Mouse (Mus musculus) hematopoietic stem cell, adult 5-6 weeks (primary cell): Measurements from ENCODE around the gene Ncapg. TPM values are rescaled to one million over a fixed set of nuclear protein-coding genes. Genes with fewer than 3 reads are reported as not detected.
A peak's percentile ranks its signal among the peaks of the same experiment; 100 is the strongest.
"Not testable (repeated sequence)": the region's sequence is repeated elsewhere in the genome, so short reads cannot be mapped to it uniquely, and the experiment has no call there.

Experiments
- ATAC-seq, 2 experiments: fragments of 125-278 bp in 1 of 2; replicated peaks in 1 of 2; 2 replicates each; pipeline ENCODE4 v1.8.0; 2016 to 2017; ENCODE audit warnings: inconsistent platforms in 2 of 2, mild to moderate bottlenecking in 2 of 2, moderate number of reproducible peaks in 2 of 2, low read depth in 1 of 2, moderate TSS enrichment in 1 of 2; ENCODE audit not compliant: low FRiP score in 2 of 2, poor library complexity in 2 of 2, severe bottlenecking in 2 of 2, insufficient read depth in 1 of 2, low TSS enrichment in 1 of 2
- total RNA-seq: library from RNA; stranded (forward); fragments of 172-1452, 232-1000 nt; gene quantifications from 2 replicates; pipeline ENCODE4 v1.2.3, GENCODE M21; 2017

Ncapg gene
- 58.3 and 68.0 TPM in 2 replicates for total RNA-seq

DNA sequence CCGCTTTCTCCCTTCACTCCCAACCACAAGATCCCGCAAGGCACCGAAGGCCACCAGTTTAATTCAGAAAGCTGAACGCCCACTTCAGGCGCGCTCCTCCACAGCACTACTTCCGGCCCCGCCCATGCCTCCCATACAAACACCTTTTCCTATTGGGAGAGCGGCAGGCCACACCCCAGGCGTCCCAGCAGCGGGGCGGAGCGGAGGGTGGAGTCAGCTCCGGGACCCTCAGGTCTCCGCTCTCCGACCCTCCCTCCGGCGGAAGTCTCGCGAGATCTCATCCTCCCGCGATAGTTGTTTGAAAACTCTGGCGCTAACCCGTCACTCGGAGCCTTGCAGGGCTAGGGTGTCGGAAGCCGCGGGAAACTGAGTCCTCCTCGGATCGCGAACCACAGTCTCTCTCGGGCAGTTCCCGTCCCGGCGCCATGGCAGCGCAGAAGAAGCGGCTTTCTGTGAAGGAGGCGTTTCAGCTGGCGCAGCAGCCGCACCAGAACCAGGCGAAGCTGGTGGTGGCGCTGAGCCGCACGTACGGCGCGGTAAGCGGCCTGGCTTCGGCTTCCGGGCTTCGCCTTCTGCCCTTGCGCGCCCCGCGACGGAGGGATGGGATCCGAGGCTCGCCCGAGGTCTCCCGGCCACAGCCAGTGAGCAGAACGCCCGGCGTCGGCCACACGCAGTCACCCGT, at the start of gene Ncapg:
TSS of gene Ncapg (plus strand) at position 322 of the 682 bp plus-strand sequence.
- ATAC-seq = peak; percentile 98 to 99

DNA sequence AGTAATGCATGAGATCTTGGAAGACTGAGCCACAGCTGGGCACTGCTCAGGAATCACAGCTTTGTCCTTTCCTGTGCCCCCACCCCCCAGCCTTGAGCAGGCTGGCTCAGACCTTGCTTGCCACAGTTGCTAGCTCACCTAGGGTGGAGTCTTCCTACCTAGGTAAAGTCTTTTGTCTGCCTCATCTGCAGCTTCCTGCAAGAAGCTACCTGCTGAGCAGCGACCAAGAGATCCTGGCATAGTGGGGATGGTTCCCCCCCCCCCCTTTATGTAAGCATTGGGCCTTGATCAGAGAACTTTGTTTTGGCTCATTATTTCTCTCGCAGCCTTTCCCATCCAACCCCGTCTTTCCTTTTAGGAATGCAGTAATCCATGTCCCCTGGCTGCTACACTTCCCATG, 48.2 kb upstream of the Ncapg start:
- ATAC-seq = no peak

DNA sequence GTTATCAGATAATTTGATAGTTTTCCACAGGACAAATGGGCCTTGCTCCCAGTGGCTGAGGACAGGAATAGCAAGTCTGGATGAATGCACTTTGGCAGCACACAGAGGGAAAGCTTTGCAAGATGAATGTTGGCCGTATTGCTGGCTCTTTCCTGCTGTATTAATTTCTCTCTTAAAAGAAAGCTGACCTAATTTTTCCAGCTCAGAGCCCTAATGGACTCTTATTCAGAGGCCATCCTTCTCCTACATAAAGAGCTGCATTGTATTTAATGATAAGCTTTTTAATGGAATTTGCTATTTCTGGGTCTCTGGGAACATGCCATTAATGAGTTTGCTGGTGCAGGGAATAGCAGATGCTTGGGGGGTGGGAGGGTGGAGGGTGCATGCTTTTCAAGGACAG, 41.9 kb upstream of the Ncapg start:
- no peak for ATAC-seq

DNA sequence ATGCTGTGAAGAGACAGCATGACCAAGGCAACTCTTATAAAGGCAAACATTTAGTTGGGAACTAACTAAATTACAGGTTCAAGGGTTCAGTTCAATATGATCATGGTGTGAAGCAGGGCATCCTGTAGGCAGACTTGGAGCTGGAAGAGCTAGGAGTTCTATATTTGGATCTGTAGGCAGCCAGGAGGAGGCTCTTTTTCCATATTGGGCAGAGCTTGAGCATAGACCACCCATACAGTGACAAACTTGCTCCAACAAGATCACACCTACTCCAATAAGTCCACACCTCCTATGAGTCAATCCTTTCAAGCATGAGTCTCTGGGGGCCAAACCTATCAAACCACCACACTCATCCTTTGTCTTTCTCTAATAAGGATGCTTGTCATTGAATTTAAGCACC, 40.2 kb upstream of the Ncapg start:
- ATAC-seq = no peak

DNA sequence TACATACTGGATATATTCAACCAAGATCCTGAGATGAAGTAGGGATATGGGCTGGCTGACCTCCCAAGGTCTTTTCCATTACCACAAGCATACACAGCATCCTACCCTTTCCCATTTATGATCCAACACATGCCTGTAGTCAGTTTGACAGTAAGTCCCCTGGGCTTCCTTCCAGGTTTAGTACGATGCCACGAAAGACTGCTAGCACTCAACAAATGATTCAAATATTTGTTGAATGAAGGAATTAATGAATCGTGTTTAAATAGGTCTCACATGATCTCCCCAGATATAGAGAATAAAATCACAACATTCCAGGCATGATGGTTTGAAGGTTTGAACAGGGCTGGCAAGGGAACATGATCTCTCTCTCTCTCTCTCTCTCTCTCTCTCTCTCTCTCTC, 31.3 kb upstream of the Ncapg start:
- no peak for ATAC-seq

DNA sequence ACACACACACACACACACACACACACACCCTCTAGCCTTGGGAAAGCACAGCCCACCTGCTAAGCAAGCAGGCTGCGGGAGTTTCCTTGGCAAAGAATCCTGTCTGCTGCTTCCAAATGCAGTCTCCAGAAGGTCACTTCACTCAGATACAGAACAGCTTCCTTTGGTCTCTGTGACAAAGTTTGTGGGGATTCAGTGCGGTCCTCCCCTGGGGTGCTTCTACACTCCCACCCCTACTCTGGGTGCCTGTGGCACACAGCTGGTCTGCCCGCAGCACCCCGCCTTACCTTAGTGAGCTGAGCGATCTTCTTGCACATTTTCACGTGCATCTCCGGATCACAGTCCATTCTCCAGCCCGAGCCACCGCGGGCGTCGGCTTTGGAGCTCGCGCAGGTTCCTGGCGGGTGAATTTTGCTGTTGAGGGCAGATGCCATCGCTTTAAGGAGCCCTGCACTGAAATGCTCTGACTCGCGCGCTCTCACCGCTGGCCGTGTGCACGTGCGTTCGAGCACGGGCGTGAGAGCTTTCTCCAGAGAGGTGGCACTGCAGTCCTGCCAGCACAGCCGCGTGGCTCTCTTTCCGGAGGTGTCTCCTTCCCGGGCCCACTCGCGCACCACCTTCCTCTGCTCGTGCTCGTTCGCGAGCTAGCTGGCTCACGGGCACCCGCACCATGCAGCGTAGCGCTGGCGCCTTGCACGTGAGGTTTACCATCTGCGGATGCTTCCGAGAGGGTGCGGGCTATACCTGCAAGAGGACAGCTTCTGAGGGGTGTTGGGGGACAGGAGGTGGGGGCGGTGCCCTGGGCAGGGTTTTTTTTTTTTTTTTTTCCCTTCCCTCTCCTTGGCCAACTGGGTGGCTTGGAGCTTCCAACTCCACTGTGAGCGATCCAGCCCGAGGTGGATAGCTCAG, 30.7 kb upstream of the Ncapg start, which contains the start of gene Fam184b:
TSS of gene Fam184b (minus strand) at position 809 of the 909 bp plus-strand sequence.
- ATAC-seq = peak; percentile 68 to 90

DNA sequence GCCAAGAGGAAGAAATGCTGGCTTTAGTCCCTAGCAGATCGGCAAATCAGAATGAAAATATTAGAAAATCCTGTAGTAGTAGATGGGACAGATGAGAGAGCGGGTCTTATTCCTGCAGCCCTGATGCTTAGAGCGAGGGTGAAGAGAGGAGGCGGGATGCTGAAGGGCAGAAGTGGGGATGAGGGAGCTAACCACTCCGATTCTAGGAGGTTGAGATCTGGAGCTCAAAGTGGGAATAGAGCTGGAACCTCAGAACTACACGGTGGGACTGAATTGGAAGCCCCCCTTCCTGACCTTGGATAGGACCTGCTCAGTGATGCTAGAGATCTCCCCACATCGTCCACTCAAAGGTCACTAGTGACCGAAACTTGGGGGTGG, 30.0 kb upstream of the Ncapg start:
- 0 out of 4 replicates have a peak, but pooled peaks of 1 of the 2 experiments have one; percentile 3 for ATAC-seq

DNA sequence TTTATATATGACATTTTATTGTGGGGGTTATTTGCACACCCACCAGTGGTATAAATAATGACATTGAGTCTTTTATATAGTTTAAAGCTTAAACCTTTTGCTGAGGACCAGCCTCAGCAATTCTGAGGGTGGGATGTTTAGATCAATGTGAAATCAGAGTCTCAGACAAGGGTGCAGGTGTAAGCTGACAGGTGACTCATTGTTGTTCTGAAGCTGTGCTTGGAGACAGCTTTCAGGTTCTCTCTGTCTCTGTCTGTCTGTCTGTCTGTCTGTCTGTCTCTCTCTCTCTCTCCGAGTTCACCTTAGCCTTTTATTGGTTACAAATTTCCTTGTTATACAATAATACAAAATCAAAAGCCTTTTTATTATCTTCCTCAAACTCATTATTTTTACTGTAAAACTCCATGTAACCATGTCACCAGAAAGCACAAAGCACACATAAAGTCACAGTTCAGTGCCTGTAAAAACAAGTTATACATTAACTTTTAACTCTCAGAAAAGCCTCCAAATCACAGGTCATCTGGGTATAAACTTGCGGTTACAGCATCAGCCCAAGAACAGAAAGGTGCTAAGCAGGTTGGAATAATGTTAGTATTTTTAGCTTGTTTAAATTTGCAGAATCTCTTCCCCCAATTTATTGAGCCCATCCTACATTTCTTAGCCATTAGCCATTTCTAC, 18.6 kb upstream of the Ncapg start:
- no peak for ATAC-seq

DNA sequence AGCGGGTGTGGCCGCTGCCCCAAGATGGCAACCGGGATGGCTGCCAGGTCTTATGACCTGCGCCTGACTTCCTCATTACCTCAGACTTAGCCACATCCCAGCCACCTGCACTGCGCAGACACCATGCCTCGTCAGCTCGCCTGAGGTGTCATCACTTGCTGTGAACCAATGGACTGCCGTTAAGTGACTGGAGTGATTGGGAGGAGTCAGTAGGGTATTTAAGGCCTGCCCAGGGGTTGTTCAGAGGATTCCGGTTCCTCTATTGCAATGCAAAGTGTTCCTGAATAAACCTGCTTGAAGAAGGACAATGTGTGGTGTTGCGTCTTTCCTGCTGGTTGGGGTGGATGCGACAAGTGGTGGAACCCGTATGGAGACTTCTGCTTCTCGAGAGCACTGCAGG, 11.3 kb upstream of the Ncapg start:
- not testable (repeated sequence) for ATAC-seq

DNA sequence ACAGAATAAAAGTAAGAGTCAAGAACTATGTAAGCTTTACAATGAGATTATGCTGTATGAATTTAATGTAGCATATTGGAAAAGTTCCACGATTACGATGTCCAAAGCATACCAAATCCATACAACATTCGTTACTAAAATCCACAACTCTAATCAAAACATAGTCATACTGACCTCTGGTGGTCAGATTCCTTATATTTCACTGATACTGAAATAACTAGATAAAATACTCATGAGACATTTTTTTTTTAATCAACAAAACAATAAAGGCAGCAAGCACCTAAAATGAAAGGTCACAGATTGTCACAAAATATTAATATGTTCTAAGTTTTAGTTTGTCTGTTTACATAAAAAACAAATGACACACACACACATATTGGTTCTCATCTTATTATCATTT, 1.4 kb upstream of the Ncapg start:
- ATAC-seq = no peak

DNA sequence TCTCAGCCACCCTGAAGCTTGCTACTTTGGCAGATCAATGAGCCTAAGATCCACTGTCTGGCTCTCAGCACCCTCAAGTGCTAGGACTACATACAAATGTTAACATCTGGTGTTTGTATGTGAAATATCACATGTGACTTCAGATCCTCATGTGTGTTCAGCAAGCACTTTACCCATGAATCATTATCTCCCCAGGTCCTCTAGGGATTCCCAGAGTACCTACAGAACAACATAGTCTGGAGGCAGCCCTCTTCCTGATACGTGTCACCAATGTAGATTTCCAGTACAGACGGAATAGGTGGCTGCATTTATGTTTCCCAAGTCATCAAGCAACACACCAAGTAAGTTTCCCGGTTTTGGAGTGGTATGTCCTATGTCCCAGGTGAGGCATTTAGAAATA, 888 bp upstream of the Ncapg start:
- no peak; a peak in 1 of 4 replicates for ATAC-seq

DNA sequence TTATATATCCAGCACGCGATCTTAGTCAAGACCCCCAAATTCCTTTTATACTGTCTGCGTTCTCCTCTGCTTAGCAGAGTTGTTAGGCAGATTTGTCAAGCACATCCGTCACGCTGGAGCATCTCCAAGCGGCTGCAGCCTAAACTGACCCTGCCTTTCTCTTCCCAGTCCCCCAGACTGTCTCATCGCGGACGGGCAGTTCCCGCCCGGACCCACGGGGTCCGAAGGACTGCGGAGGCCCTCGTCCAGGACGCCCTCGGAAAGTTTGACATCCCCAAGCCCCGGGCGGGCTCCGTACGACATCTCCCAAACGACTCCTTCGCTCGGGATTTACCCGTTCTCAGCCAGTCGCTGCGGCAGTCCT, 503 bp upstream of the Ncapg start:
- ATAC-seq = no peak; a peak in 2 of 4 replicates

DNA sequence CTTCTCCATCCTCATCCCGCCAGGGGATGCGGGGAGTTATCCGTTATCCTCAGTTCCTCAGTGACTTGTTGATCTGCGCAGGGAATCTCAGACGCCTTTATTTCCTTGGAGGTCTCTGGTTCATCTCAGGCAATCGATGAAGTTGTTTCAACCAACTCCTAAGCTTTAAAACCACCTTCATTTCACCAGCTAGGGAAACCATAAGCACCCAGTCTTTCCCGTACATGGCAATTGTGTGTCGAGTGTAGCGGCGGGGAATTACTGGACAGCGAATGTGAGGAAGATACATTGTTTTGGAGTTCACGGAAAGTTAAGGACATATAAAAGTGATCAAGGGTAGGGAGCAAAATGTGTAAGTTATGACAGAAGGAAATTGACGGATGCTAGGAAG, 556 bp downstream of the Ncapg start:
- no peak for ATAC-seq

DNA sequence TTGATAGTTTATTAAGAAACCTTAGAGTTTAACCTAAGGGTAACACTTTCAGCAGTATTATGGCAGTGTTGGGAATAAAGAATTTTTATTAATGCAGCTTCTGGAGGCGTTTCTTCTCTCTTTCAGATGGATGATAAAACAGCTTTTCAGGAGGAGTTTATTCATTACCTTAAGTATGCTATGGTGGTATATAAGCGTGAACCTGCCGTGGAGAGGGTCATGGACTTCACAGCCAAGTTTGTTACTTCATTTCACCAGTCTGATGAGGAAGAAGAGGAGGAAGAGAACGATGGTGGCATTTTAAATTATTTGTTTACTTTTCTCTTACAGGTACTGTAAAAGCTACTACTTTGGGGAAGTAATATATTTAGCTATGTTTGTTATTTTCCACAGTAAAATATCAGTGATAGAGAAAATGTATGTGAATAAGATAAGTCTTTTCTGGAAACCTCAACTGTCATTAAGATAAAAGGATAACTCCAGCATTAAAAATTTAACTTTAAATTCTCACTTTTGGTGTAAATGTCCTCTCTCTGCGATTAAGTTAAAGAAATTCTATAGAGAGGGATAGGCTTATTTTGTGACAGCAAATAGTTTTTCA, 1.3 kb downstream of the Ncapg start:
- ATAC-seq = no peak

DNA sequence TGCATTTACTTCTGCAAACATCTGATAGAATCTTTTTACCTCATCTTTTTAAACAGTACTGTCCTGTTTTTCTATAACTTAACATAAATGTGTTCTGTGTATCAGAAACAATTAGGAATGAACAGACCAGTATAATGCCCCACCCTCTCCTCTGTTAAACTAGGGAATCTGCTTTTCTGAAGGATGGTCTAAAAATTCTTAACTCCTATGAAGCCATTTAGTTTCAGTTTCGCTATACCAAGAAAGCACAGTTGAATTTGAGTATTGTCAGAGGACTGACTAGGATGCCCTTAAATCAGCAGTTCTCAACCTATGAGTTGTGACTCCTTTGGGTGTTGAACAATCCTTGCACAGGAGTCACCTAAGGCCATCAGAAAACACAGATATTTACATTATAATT, 5.3 kb downstream of the Ncapg start:
- ATAC-seq = peak; percentile 40 to 78; a peak in 2 of 4 replicates

DNA sequence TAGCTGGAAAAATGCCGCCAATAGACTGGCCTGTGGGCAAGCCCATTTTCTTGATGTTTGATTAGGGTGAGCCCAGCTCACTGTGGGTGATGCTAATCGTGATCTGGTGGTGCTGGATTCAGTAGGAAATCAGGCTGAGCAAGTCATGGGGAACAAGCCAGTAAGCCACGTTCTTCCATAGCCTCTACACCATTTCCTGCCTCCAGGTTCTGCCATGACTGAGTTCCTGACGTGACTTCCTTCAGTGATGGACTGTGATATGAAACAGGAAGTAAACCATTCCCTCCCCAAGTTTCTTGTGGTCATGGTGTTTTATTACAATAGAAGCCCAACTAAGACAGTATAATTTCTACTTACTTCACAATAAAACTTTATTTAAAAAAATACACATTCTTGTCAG, 7.9 kb downstream of the Ncapg start:
- ATAC-seq = peak; percentile 59 to 76; a peak in 3 of 4 replicates

DNA sequence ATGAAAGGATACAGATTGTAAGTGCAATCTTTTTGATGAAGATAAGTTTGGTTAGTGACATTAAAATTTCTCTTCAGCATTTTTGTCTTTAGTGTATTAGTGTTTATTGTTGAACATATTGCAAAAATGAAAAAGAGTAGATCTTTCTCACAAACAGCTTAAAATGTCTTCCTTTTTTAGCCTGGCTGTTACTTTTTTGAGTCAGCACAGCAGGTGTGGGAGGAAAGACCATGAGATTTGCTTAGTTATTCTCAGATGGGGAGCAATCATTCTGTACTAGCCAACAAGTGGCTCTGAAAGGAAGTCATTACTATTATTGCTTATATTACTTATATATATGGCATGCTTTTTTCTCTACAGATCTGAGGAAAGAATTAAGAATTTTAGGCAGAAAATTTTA, 10.2 kb downstream of the Ncapg start:
- no peak for ATAC-seq

DNA sequence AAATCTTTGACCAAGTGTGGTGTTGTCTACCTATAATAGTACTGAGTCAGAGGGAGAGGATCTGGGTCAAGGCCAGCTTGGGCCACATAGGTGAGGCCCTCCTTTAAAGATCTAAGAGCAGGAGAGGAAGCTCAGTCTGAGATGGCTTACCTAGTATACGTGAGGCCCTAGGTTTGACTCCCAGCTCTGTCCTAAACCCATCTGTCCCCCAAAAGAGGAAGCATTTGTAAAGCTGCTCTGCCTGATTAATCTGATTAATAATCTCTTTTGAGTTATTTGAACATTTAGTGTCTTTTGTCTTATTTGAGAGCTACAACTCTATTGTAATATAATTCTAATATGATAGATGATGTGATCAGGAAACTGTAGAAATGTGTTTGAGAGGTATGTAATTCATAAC, 13.7 kb downstream of the Ncapg start:
- ATAC-seq = no peak
